ENCODE assay signal across 8 mouse cellular contexts in the genomic region with DNA sequence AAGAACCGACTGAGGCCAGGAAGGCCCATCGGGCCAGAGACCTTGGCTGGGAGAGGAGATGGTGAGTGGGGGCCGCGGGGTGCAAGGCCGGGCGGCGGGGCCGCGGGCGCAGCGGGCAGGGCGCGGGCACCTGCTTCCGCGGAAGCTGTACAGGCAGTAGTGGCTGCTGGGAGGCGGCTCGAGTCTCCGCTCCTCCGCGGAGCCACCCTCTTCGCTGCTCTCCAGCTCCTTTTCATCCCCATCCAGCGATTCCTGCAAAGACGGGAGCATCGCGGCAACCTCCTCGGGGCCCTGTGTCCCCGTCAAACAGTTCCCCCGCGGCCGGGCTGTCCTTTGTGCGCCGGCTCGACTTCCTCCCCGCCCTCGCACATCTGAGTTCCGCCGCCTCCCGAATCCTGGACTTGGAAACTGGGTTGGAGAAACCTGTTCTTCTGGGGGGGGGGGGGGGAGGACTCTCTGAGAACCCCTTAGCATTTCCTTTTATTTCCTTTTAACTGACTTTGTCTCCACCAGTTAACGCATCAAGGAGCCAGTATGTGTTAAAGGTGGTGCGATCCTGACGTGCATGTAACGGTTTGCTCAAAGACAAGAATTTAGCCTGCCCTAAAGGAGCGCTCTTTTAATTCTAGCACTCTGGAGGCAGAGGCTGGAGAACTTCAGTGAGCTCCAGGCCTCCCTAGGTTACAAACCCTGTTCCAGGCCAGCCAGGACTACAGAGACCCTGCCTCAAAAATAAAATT. TPM values are rescaled to one million over a fixed set of nuclear protein-coding genes. Genes with fewer than 3 reads are reported as not detected.
A peak's percentile ranks its signal among the peaks of the same experiment; 100 is the strongest.
DNase-seq lines count a peak whose midpoint lies in the region; ATAC-seq and TF ChIP-seq lines count a peak whose summit lies in the region.

A gene (minus strand): TSS at position 323 of the 740 bp plus-strand sequence.

- H3K9ac ChIP-seq in forebrain, embryonic 12.5 days = peak within 1 kb of the TSS; percentile 97
- H3K9ac ChIP-seq in heart, postnatal 0 days (replicated peaks; ENCODE audit: low read depth, low read length) = peak within 1 kb of the TSS; percentile 95
- peak within 1 kb of the TSS; percentile 98 for H3K9ac ChIP-seq in liver, postnatal 0 days (replicated peaks)
- H3K9ac ChIP-seq in neural tube, embryonic 13.5 days = peak within 1 kb of the TSS; percentile 98

- no peaks in the 10 kb centered on the region for H3K9me3 ChIP-seq in forebrain, embryonic 12.5 days
- no peaks in the 10 kb centered on the region for H3K9me3 ChIP-seq in heart, postnatal 0 days (replicated peaks; ENCODE audit: control insufficient read depth, low read length)
- no peaks in the 10 kb centered on the region for H3K9me3 ChIP-seq in liver, postnatal 0 days (ENCODE audit: low read length)
- H3K9me3 ChIP-seq in neural tube, embryonic 13.5 days = no peaks in the 10 kb centered on the region

- peak within 1 kb of the TSS; percentile 86 for H3K4me3 ChIP-seq in forebrain, embryonic 12.5 days (replicated peaks)
- H3K4me3 ChIP-seq in heart, postnatal 0 days (ENCODE audit: low read depth, low read length) = peak within 1 kb of the TSS; percentile 93
- peak within 1 kb of the TSS; percentile 98 for H3K4me3 ChIP-seq in liver, postnatal 0 days (ENCODE audit: low read depth, low read length)
- peak within 1 kb of the TSS; percentile 85 for H3K4me3 ChIP-seq in neural tube, embryonic 13.5 days

- no peaks in the 10 kb centered on the region for H3K27me3 ChIP-seq in forebrain, embryonic 12.5 days
- H3K27me3 ChIP-seq in heart, postnatal 0 days (ENCODE audit: control insufficient read depth, insufficient read depth, low read length) = no peaks in the 10 kb centered on the region
- no peaks in the 10 kb centered on the region for H3K27me3 ChIP-seq in liver, postnatal 0 days (ENCODE audit: insufficient read depth, low read length)
- no peaks in the 10 kb centered on the region for H3K27me3 ChIP-seq in neural tube, embryonic 13.5 days

- DNase-seq in ES-CJ7 (ENCODE audit: low read depth, low spot score) = peak; percentile 90
- DNase-seq in c-Kit-positive CD71-positive TER-119-positive erythroid progenitor cells, embryonic 14.5 days (ENCODE audit: low spot score) = peak; percentile 80
- peak; percentile 74 for DNase-seq in heart, postnatal 0 days (ENCODE audit: low spot score)
- DNase-seq in kidney, postnatal 4 days = peak; percentile 88 to 93
- DNase-seq in liver, postnatal 0 days = peak; percentile 89
- DNase-seq in telencephalon, adult 2 months (ENCODE audit: low read depth, low spot score) = peak; percentile 70

- TF ChIP-seq CTCF in heart, postnatal 0 days (IDR thresholded peaks at IDR 0.05; ENCODE audit: low read depth) = no peak
- TF ChIP-seq CTCF in liver, postnatal 0 days (IDR thresholded peaks at IDR 0.05; ENCODE audit: low read depth) = no peak

- ATAC-seq in forebrain, embryonic 12.5 days (ENCODE audit: low FRiP score) = peak; percentile 84
- peak; percentile 84 for ATAC-seq in heart, postnatal 0 days (ENCODE audit: insufficient read depth, low read depth)
- ATAC-seq in liver, postnatal 0 days = peak; percentile 86
- peak; percentile 72 for ATAC-seq in neural tube, embryonic 13.5 days (ENCODE audit: low read depth)

- H3K27ac ChIP-seq in forebrain, embryonic 12.5 days = peak within 1 kb of the TSS; percentile 96
- peak within 1 kb of the TSS; percentile 80 for H3K27ac ChIP-seq in heart, postnatal 0 days (ENCODE audit: low read depth)
- peak within 1 kb of the TSS; percentile 78 for H3K27ac ChIP-seq in liver, postnatal 0 days (ENCODE audit: low read depth)
- peak within 1 kb of the TSS; percentile 93 for H3K27ac ChIP-seq in neural tube, embryonic 13.5 days (replicated peaks)

- 2% methylated on average over 42 of the region's 43 CpGs for WGBS in forebrain, embryonic 12.5 days
- 1% methylated on average over 35 of the region's 43 CpGs for WGBS in heart, postnatal 0 days
- WGBS in liver, postnatal 0 days (ENCODE audit: insufficient replicate concordance) = 2% methylated on average over 42 of the region's 43 CpGs
- 3% methylated on average over 43 of the region's 43 CpGs for WGBS in neural tube, embryonic 13.5 days

- peak within 1 kb of the TSS; percentile 81 for H3K4me2 ChIP-seq in forebrain, embryonic 12.5 days
- peak within 1 kb of the TSS; percentile 94 for H3K4me2 ChIP-seq in heart, postnatal 0 days (ENCODE audit: low read depth, low read length)
- H3K4me2 ChIP-seq in liver, postnatal 0 days (ENCODE audit: low read depth, low read length) = peak within 1 kb of the TSS; percentile 99
- H3K4me2 ChIP-seq in neural tube, embryonic 13.5 days = peak within 1 kb of the TSS; percentile 71

- H3K36me3 ChIP-seq in forebrain, embryonic 12.5 days (replicated peaks) = peaks cover 20% of the 10 kb centered on the region
- H3K36me3 ChIP-seq in heart, postnatal 0 days (replicated peaks; ENCODE audit: control insufficient read depth, insufficient read depth, low read length) = peaks cover 26% of the 10 kb centered on the region
- H3K36me3 ChIP-seq in liver, postnatal 0 days (replicated peaks; ENCODE audit: insufficient read depth, low read length) = peaks cover 15% of the 10 kb centered on the region
- H3K36me3 ChIP-seq in neural tube, embryonic 13.5 days = peaks cover 23% of the 10 kb centered on the region

- no peak for TF ChIP-seq EP300 in heart, postnatal 0 days (IDR thresholded peaks at IDR 0.05; ENCODE audit: low read depth)
- TF ChIP-seq EP300 in liver, postnatal 0 days (IDR thresholded peaks at IDR 0.05; ENCODE audit: low read depth) = peak; percentile 20; the same call in 1 of the 2 replicates

- H3K4me1 ChIP-seq in forebrain, embryonic 12.5 days = peaks cover 18% of the 10 kb centered on the region
- H3K4me1 ChIP-seq in heart, postnatal 0 days (ENCODE audit: control insufficient read depth, insufficient read depth) = 0 out of 2 replicates have a peak, but pooled peaks cover 7% of the 10 kb centered on the region
- peaks cover 16% of the 10 kb centered on the region; the same call in 1 of the 2 replicates for H3K4me1 ChIP-seq in liver, postnatal 0 days (ENCODE audit: insufficient read depth)
- H3K4me1 ChIP-seq in neural tube, embryonic 13.5 days (replicated peaks) = peaks cover 25% of the 10 kb centered on the region

RNA-seq across cellular contexts. Expression of the gene that starts here (rescaled TPM):
- 30.0 and 31.4 TPM in 2 replicates for polyA plus RNA-seq in forebrain, embryonic 12.5 days (2016; fragmentation: Nextera tagmentation; extraction: Ambion mirVana)
- 9.2 and 36.9 TPM in 2 replicates for total RNA-seq in heart, postnatal 0 days (2014; rRNA removed; ENCODE audit: low replicate concordance)
- 20.2 and 20.3 TPM in 2 replicates for polyA plus RNA-seq in heart, postnatal 0 days (2015; fragmentation: Nextera tagmentation; extraction: Ambion mirVana)
- polyA plus RNA-seq in liver, postnatal 0 days (2015; fragmentation: Nextera tagmentation; extraction: Ambion mirVana) = 6.2 and 6.6 TPM in 2 replicates
- 30.4 and 33.4 TPM in 2 replicates for polyA plus RNA-seq in neural tube, embryonic 13.5 days (2015; fragmentation: Nextera tagmentation; extraction: Ambion mirVana)

Comparison
In these comparisons a context has a peak if more than half of its experiments do, and no peak if none do; other contexts are left out.
1. Peak in every context shown above with its lines: DNase-seq, ATAC-seq, H3K4me3 ChIP-seq and H3K27ac ChIP-seq.